ENCODE assay signal across 13 mouse cellular contexts in genomic region chr17:29985534-29985933, GRCm38 (mm10). TPM values are rescaled to one million over a fixed set of nuclear protein-coding genes. Genes with fewer than 3 reads are reported as not detected.
DNase-seq lines count a peak whose midpoint lies in the region; ATAC-seq lines count a peak whose summit lies in the region.
"Had no signal": no experiment of that assay in that cellular context is flagged by ENCODE, and none has a peak within 500 bp of the region (broad histone marks: within the 10 kb centered on the region; RNA-seq: fewer than 3 reads in every experiment).

No protein-coding gene starts in this region.

- ATAC-seq in forebrain, embryonic 14.5 days: no peak
- no peak for ATAC-seq in forebrain, embryonic 15.5 days (replicated peaks)
- peak; percentile 43; the same call in 1 of the 2 replicates for ATAC-seq in kidney, embryonic 14.5 days (ENCODE audit: low FRiP score, low TSS enrichment)
- ATAC-seq: hindbrain, postnatal 0 days had no signal

- no peaks in the 10 kb centered on the region for H3K4me1 ChIP-seq in forebrain, embryonic 14.5 days (ENCODE audit: control insufficient read depth, insufficient read depth, low read length)
- no peaks in the 10 kb centered on the region for H3K4me1 ChIP-seq in forebrain, embryonic 15.5 days
- H3K4me1 ChIP-seq in kidney, embryonic 14.5 days (ENCODE audit: control insufficient read depth, insufficient read depth, low read length): no peaks in the 10 kb centered on the region

- H3K36me3 ChIP-seq in forebrain, embryonic 14.5 days (ENCODE audit: control insufficient read depth, insufficient read depth, low read length): no peaks in the 10 kb centered on the region
- H3K36me3 ChIP-seq in forebrain, embryonic 15.5 days: no peaks in the 10 kb centered on the region
- no peaks in the 10 kb centered on the region for H3K36me3 ChIP-seq in kidney, embryonic 14.5 days (ENCODE audit: control insufficient read depth, insufficient read depth, low read length)
- H3K36me3 ChIP-seq: midbrain, embryonic 10.5 days had no signal

- no peak overlapping the region for H3K4me2 ChIP-seq in forebrain, embryonic 14.5 days (ENCODE audit: low read length)
- no peak overlapping the region for H3K4me2 ChIP-seq in forebrain, embryonic 15.5 days (replicated peaks)
- no peak overlapping the region for H3K4me2 ChIP-seq in kidney, embryonic 14.5 days (replicated peaks; ENCODE audit: low read depth, low read length)

- intact Hi-C loops in gastrocnemius, postnatal 36 days (cut with DNase I): no loop called here

- peak; percentile 10 for DNase-seq in forebrain, embryonic 14.5 days (ENCODE audit: low spot score)
- DNase-seq in fibroblast of lung, adult 2 months (ENCODE audit: low read depth): peak; percentile 32
- peak; percentile 59 for DNase-seq in lung, postnatal 25 days (ENCODE audit: low spot score)
- no peak for DNase-seq in spleen, adult 18-20 months
- DNase-seq in urinary bladder, postnatal 10 days (ENCODE audit: low spot score): no peak
- no peak for DNase-seq in gastrocnemius, postnatal 36 days
- DNase-seq: B cell, adult 2 months; cerebellum, adult 18-20 months; left cerebral cortex, postnatal 4 days had no signal

- H3K27ac ChIP-seq in forebrain, embryonic 14.5 days (ENCODE audit: low read depth, low read length): no peak overlapping the region
- H3K27ac ChIP-seq in forebrain, embryonic 15.5 days (replicated peaks): no peak overlapping the region
- no peak overlapping the region for H3K27ac ChIP-seq in kidney, embryonic 14.5 days (ENCODE audit: low read depth, low read length)
- H3K27ac ChIP-seq: hindbrain, postnatal 0 days; midbrain, embryonic 10.5 days had no signal

- H3K27me3 ChIP-seq in forebrain, embryonic 14.5 days (replicated peaks; ENCODE audit: control insufficient read depth, insufficient read depth, low read length): no peaks in the 10 kb centered on the region
- H3K27me3 ChIP-seq in forebrain, embryonic 15.5 days: no peaks in the 10 kb centered on the region
- H3K27me3 ChIP-seq in kidney, embryonic 14.5 days (ENCODE audit: control insufficient read depth, insufficient read depth, low read length): no peaks in the 10 kb centered on the region

- WGBS in forebrain, embryonic 14.5 days: 47% methylated on average over 3 of the region's 3 CpGs
- WGBS in forebrain, embryonic 15.5 days: 31% methylated on average over 3 of the region's 3 CpGs
- WGBS in kidney, embryonic 14.5 days: 26% methylated on average over 3 of the region's 3 CpGs

- no peaks in the 10 kb centered on the region for H3K9me3 ChIP-seq in forebrain, embryonic 14.5 days (replicated peaks; ENCODE audit: control insufficient read depth, low read length)
- no peaks in the 10 kb centered on the region for H3K9me3 ChIP-seq in forebrain, embryonic 15.5 days
- H3K9me3 ChIP-seq in kidney, embryonic 14.5 days (ENCODE audit: control insufficient read depth, low read length): peaks cover 10% of the 10 kb centered on the region; the same call in 1 of the 2 replicates

- H3K9ac ChIP-seq in forebrain, embryonic 14.5 days (ENCODE audit: low read length): no peak overlapping the region
- H3K9ac ChIP-seq in forebrain, embryonic 15.5 days (replicated peaks): no peak overlapping the region
- H3K9ac ChIP-seq in kidney, embryonic 14.5 days (ENCODE audit: low read depth, low read length): no peak overlapping the region

- no peak overlapping the region for H3K4me3 ChIP-seq in forebrain, embryonic 14.5 days (ENCODE audit: low read depth, low read length)
- H3K4me3 ChIP-seq in forebrain, embryonic 15.5 days: no peak overlapping the region
- H3K4me3 ChIP-seq in kidney, embryonic 14.5 days (ENCODE audit: low read length): no peak overlapping the region
- H3K4me3 ChIP-seq: midbrain, embryonic 10.5 days had no signal

RNA-seq across cellular contexts. Expression of gene Mdga1, which starts 15.6 kb away (rescaled TPM):
- polyA plus RNA-seq in forebrain, embryonic 14.5 days (2014; fragmentation: Nextera tagmentation; extraction: Ambion mirVana): 9.4 and 9.9 TPM in 2 replicates
- 11.3 and 13.4 TPM in 2 replicates for polyA plus RNA-seq in forebrain, embryonic 15.5 days (2015; fragmentation: Nextera tagmentation; extraction: Ambion mirVana)
- 1.0 and 1.6 TPM in 2 replicates for polyA plus RNA-seq in kidney, embryonic 14.5 days (2014; fragmentation: Nextera tagmentation; extraction: Ambion mirVana)
- total RNA-seq in gastrocnemius, postnatal 36 days (2021): 10 to 100 TPM; 44.9 to 47.7 TPM

RNA-seq across cellular contexts. Expression of gene Zfand3, which starts 19.0 kb away (rescaled TPM):
- 57.2 and 59.5 TPM in 2 replicates for polyA plus RNA-seq in forebrain, embryonic 14.5 days (2014; fragmentation: Nextera tagmentation; extraction: Ambion mirVana)
- polyA plus RNA-seq in forebrain, embryonic 15.5 days (2015; fragmentation: Nextera tagmentation; extraction: Ambion mirVana): 57.0 and 64.2 TPM in 2 replicates
- polyA plus RNA-seq in kidney, embryonic 14.5 days (2014; fragmentation: Nextera tagmentation; extraction: Ambion mirVana): 49.1 and 51.6 TPM in 2 replicates
- total RNA-seq in gastrocnemius, postnatal 36 days (2021): 100 to 1,000 TPM; 155 to 159 TPM

Comparison
In these comparisons a context has a peak if more than half of its experiments do, and no peak if none do; other contexts are left out.
1. DNase-seq: peak in forebrain, embryonic 14.5 days (single experiment), fibroblast of lung, adult 2 months (single experiment) and lung, postnatal 25 days (single experiment); none in spleen, adult 18-20 months (0 of 2), urinary bladder, postnatal 10 days (single experiment) and gastrocnemius, postnatal 36 days (0 of 2).